Mouse (Mus musculus): ENCODE results near the gene Rsph1.

- TF ChIP-seq CTCF (IDR thresholded peaks at IDR 0.05; ENCODE audit: low read depth, low read length) = no peak
- no peak for TF ChIP-seq POLR2A (IDR thresholded peaks at IDR 0.05; ENCODE audit: borderline replicate concordance, low read depth, low read length)
These were observed 38.8 kb upstream of the Rsph1 start for GRCm38 (mm10) chr17:31315993-31316392.
